Mouse (Mus musculus) left cerebral cortex, postnatal 4 days (tissue): Measurements from ENCODE around the gene Sept8. TPM values are rescaled to one million over a fixed set of nuclear protein-coding genes. Genes with fewer than 3 reads are reported as not detected.

Experiments used
- DNase-seq: peaks from one replicate; pipeline ENCODE4 v3.0.0-alpha.2; 2022
- intact Hi-C: fragments of 180-260 bp; cut with DNase I; formaldehyde crosslinking; loops from one replicate; pipeline ENCODE4 v1.15.1; 2025
- total RNA-seq, 2 experiments: library from RNA; stranded (reverse); gene quantifications; 2 replicates each; pipeline ENCODE4 v1.2.3; 2021

Sept8 gene
- total RNA-seq, 2 experiments from 2014 or later = 53.7 to 54.5 TPM

- DNase-seq = no peak
- intact Hi-C loops = loop anchor here (5.0 kb wide), 1 partner anchor 99 kb away; no protein-coding TSS in a partner anchor
Observed at GRCm38 (mm10) chr11:53566646-53567045, 47.6 kb downstream of the Sept8 start.

- DNase-seq = peak; percentile 96
- intact Hi-C loops = loop anchor here (5.0 kb wide), 1 partner anchor 100 kb away; no protein-coding TSS in a partner anchor
Observed at GRCm38 (mm10) chr11:53567224-53568014, 48.4 kb downstream of the Sept8 start, which contains the start of gene Kif3a. Gene Kif3a (plus strand): TSS chr11:53567379.

DNA sequence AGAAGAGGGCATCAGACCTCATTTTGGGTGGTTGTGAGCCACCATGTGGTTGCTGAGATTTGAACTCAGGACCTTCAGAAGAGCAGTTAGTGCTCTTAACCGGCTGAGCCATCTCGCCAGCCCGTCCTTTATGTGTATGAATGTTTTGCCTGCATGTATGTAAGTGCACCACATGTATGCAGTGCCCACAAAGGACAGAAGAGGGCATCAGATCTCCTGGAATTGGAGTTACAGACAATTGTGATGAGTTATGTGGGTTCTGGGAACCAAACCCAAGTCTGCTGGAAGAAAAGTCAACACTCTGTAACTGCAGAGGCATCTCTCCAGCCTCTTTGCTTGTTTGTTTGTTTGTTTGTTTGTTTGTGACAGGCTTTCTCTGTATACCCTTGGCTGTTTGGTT, 61.5 kb downstream of the Sept8 start:
- DNase-seq = no peak
- intact Hi-C loops = no loop called here

GRCm38 (mm10) chr11:53583151-53583550, 64.1 kb downstream of the Sept8 start:
- intact Hi-C loops = no loop called here
- DNase-seq = peak; percentile 10

- DNase-seq = peak; percentile 6
- intact Hi-C loops = loop anchor here (5.0 kb wide), 1 partner anchor 113 kb away; the partner anchor contains the start of gene Gm9837
Observed at GRCm38 (mm10) chr11:53584849-53585248, 65.8 kb downstream of the Sept8 start.

DNA sequence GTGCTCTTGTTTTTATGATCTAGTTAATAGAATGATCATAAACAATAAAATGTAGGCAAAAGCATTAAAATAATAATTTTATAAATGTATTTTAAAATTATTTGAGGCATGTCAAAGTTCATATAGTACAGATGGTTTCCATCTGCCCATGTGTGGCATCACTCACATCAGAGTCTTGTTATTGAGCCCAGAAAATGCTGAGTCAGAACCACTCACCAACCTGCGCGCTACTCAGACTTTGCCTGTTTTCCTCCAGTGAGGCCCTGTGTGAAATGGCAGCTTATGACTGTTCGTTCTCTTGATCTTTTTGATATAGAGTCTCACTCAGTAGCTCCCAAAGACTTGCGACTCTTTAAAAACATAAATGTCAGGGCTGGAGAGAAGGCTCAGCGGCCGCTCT, 66.5 kb downstream of the Sept8 start:
- DNase-seq = no peak
- intact Hi-C loops = loop anchor here (5.0 kb wide), 1 partner anchor 113 kb away; the partner anchor contains the start of gene Gm9837

DNA sequence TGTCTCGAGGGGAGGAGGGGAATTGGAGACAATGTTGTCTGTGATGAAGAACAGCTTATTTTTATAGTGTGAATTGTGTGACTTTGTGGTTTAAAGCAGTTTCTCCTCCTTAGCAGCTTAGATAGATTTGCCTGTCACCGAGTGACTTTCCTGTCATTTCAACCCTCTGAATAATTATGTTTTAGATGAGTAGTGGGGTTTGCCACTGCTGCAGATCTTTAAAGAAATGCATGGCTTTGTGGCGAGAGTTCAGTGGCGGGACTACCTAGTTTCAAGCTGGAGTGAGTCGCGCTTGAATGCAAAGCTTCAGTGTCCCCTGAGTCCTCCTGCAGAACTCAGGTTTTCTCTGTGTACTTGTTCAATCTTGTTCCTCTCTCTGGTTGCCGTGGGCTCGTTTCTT, 69.2 kb downstream of the Sept8 start:
- intact Hi-C loops = loop anchor here (5.0 kb wide), 1 partner anchor 116 kb away; the partner anchor contains the start of gene Gm9837
- DNase-seq = no peak

GRCm38 (mm10) chr11:53590368-53590768, 71.3 kb downstream of the Sept8 start:
- peak; percentile 56 for DNase-seq
- intact Hi-C loops = no loop called here

GRCm38 (mm10) chr11:53591116-53591515, 72.1 kb downstream of the Sept8 start:
- intact Hi-C loops = no loop called here
- DNase-seq = no peak

Other genes starting within 250 kb of the Sept8 start
- 100 to 1,000 TPM; 164 to 170 TPM for gene Hspa4, start 218.8 kb upstream of the Sept8 start, total RNA-seq
- 10 to 100 TPM in 1 of 2 experiments, 1 to 10 TPM in 1; 8.4 to 10.3 TPM for gene Zcchc10, start 194.6 kb upstream of the Sept8 start, total RNA-seq
- 100 to 1,000 TPM; 202 to 228 TPM for gene Aff4, start 168.4 kb upstream of the Sept8 start, total RNA-seq
- gene Leap2, start 96.1 kb upstream of the Sept8 start, total RNA-seq = not detected
- 100 to 1,000 TPM; 367 to 399 TPM for gene Uqcrq, start 88.4 kb upstream of the Sept8 start, total RNA-seq
- gene Gdf9, start 88.2 kb upstream of the Sept8 start, total RNA-seq = 1 to 10 TPM; 1.3 to 1.7 TPM
- not detected for gene Gm10447, start 62.1 kb upstream of the Sept8 start, total RNA-seq
- gene Shroom1, start 62.1 kb upstream of the Sept8 start, total RNA-seq = 1 to 10 TPM; 2.8 to 3.2 TPM
- gene Gm9837, start 48.8 kb upstream of the Sept8 start, total RNA-seq = not detected
- gene Gm9945, start 39.1 kb upstream of the Sept8 start, total RNA-seq = under 1 TPM; 0.52 to 0.98 TPM
- gene Sowaha, start 39.0 kb upstream of the Sept8 start, total RNA-seq = 10 to 100 TPM; 12.2 to 18.1 TPM
- 100 to 1,000 TPM; 169 to 171 TPM for gene Kif3a, start 48.1 kb downstream of the Sept8 start, total RNA-seq
- not detected for gene Il4, start 99.4 kb downstream of the Sept8 start, total RNA-seq
- gene Il13, start 115.4 kb downstream of the Sept8 start, total RNA-seq = not detected
- 10 to 100 TPM; 10.1 to 11.3 TPM for gene Rad50, start 188.1 kb downstream of the Sept8 start, total RNA-seq
- not detected for gene Il5, start 201.5 kb downstream of the Sept8 start, total RNA-seq